Mouse (Mus musculus) limb, embryonic 11.5 days (tissue): ENCODE measurements around the gene Pkp2. TPM values are rescaled to one million over a fixed set of nuclear protein-coding genes. Genes with fewer than 3 reads are reported as not detected.

ENCODE experiments used
- ATAC-seq: fragments of 200-750 bp; cut with Nextera tagmentation; 2 replicates; pipeline ENCODE4 v1.8.0; 2017; ENCODE audit warnings: low read depth; ENCODE audit not compliant: insufficient number of reproducible peaks, low FRiP score, low TSS enrichment
- DNase-seq: peaks from one replicate; pipeline ENCODE4 v3.0.0-alpha.2; 2015; ENCODE audit warnings: low spot score
- H3K27ac ChIP-seq: fragments of 300-500 bp; sonication (generic); replicated peaks from 2 replicates; pipeline ENCODE4 v1.5.1; 2014; ENCODE audit warnings: low read depth, mild to moderate bottlenecking, low read length
- H3K27me3 ChIP-seq: fragments of 300-500 bp; sonication (generic); 2 replicates; pipeline ENCODE4 v1.6.1; 2014; ENCODE audit warnings: mild to moderate bottlenecking, low read length, mixed read lengths; ENCODE audit not compliant: control insufficient read depth, insufficient read depth
- H3K36me3 ChIP-seq: fragments of 300-500 bp; sonication (generic); 2 replicates; pipeline ENCODE4 v1.6.1; 2014; ENCODE audit warnings: mild to moderate bottlenecking, low read length, moderate library complexity, mixed read lengths; ENCODE audit not compliant: control insufficient read depth, insufficient read depth
- H3K4me1 ChIP-seq: fragments of 300-500 bp; sonication (generic); 2 replicates; pipeline ENCODE4 v1.6.1; 2014; ENCODE audit warnings: low read length, mixed read lengths; ENCODE audit not compliant: control insufficient read depth, insufficient read depth
- H3K4me2 ChIP-seq: fragments of 300-500 bp; sonication (generic); 2 replicates; pipeline ENCODE4 v1.6.1; 2014; ENCODE audit warnings: low read depth, mild to moderate bottlenecking, moderate library complexity; ENCODE audit not compliant: severe bottlenecking
- H3K4me3 ChIP-seq: fragments of 300-500 bp; sonication (generic); 2 replicates; pipeline ENCODE4 v1.5.1; 2014; ENCODE audit warnings: low read depth, low read length
- H3K9ac ChIP-seq: fragments of 300-500 bp; sonication (generic); 2 replicates; pipeline ENCODE4 v1.6.1; 2014; ENCODE audit warnings: mild to moderate bottlenecking, low read length
- H3K9me3 ChIP-seq: fragments of 300-500 bp; sonication (generic); 2 replicates; pipeline ENCODE4 v1.6.1; 2016; ENCODE audit warnings: low read length; ENCODE audit not compliant: control insufficient read depth
- WGBS: fragments of 180-500 bp; shearing (Covaris S2); extraction: QIAGEN DNeasy Blood & Tissue Kit; methylation state at CpG from one replicate; pipeline ENCODE4 v1.1.7; 2014; 5-methylcytosine and 5-hydroxymethylcytosine counted together
- polyA plus RNA-seq: library from polyadenylated mRNA; unstranded; fragments of >200 nt; fragmentation: Nextera tagmentation; extraction: Ambion mirVana; gene quantifications from 2 replicates; pipeline ENCODE4 v1.2.1, GENCODE M21; 2014

Pkp2 gene
- polyA plus RNA-seq, 1 experiment from 2014 or later, result 0.99 TPM

DNA sequence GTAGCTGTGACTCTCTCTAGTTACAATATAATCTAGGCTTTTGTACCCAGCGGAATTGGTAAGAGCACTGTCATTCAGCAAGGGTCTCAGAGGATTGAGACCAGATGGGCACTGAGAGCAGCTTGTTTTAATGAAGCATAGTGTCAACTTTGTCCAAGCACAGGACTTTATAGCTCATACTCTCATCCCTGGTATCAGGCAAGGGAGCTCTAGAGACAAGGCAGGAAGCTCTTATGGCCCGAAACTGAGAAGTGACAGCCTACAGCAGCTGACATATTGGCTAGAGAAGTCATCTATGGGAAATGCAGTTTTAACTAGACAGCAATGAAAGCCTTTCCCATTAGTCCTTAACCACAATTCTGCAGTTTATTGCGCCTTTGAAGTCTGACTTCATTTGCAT, 59.9 kb downstream of the Pkp2 start:
- Histone ChIP-seq H3K4me3 (no peak overlapping the region), H3K4me2 (no peak overlapping the region), H3K9ac (no peak overlapping the region), H3K9me3 (no peaks in the 10 kb centered on the region), H3K27me3 (no peaks in the 10 kb centered on the region), H3K27ac (no peak overlapping the region), H3K4me1 (no peaks in the 10 kb centered on the region), H3K36me3 (no peaks in the 10 kb centered on the region)
- ATAC-seq, result no peak
- 34% methylated on average over 3 of the region's 3 CpGs for WGBS
- DNase-seq, result no peak

DNA sequence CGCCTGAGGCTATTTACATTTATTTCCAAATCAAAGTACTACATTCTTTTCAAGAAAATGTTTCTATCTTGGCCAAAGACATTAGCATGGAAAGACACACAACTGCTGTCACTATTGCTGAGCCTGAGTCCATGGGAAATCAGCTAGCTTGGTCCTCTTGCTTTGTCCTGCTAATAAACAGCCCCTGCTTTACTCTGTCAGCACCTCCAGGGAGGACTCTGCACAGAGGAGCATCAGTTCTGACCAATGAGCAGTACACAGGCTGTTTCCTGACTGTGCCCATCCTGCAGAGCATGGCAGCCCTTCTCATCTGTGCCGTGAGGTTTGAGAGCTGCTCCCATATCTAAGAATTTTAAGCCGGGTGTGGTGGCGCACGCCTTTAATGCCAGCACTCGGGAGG, 60.6 kb downstream of the Pkp2 start:
- WGBS, result 90% methylated on average over 6 of the region's 6 CpGs
- H3K4me2 ChIP-seq, result no peak overlapping the region
- no peaks in the 10 kb centered on the region for H3K9me3 ChIP-seq
- no peak overlapping the region for H3K27ac ChIP-seq
- no peaks in the 10 kb centered on the region for H3K4me1 ChIP-seq
- H3K27me3 ChIP-seq, result no peaks in the 10 kb centered on the region
- no peak overlapping the region for H3K4me3 ChIP-seq
- H3K36me3 ChIP-seq, result no peaks in the 10 kb centered on the region
- no peak overlapping the region for H3K9ac ChIP-seq
- DNase-seq, result no peak
- no peak for ATAC-seq

DNA sequence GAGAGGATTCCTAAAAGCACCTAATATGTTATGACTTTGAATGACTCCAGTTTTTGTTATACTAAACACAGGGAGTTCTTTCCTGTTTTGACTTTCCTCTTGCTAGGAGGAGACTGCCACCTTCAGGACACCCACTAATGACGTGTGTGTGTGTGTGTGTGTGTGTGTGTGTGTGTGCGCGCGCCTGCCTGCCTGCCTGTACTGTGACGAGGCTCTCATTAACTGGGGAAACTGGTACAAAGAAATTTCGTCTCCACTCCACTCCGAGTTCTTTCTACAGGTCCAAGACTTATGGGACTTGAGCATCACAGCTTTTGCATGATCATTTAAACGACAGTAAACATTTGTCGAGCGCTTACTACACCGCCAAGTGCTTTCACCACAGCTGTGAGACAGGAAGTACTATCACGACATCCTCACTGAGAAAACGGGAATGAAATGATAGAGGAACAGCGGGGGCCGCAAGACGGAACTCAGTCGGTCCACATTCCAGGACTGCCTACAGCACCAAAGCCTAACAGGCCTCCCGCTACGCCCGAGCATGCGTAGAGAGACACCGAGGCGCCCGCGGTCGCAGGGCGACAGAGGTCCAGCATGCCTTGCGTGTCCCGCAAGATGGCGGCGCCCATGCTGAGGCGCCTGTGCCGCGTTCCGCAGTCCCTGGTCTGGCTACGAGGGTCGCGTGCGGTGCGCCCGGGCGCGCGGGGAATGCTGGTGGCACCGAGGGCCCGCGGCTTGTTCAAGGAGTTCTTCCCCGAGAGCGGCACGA, 89.4 kb downstream of the Pkp2 start, which contains the start of gene Yars2:
Gene Yars2, plus strand, starts transcription at position 597 of the 769 bp plus-strand sequence.
- under 1% methylated on average over 48 of the region's 50 CpGs for WGBS
- Histone ChIP-seq H3K9me3 (no peaks in the 10 kb centered on the region), H3K36me3 (0 out of 2 replicates have a peak, but pooled peaks cover 2% of the 10 kb centered on the region), H3K9ac (peak within 1 kb of the TSS; percentile 85), H3K27me3 (no peaks in the 10 kb centered on the region), H3K4me2 (peak within 1 kb of the TSS; percentile 53), H3K27ac (peak within 1 kb of the TSS; percentile 75), H3K4me3 (peak within 1 kb of the TSS; percentile 81), H3K4me1 (0 out of 2 replicates have a peak, but pooled peaks cover 5% of the 10 kb centered on the region)
- ATAC-seq, result peak; percentile 97
- DNase-seq, result peak; percentile 88

DNA sequence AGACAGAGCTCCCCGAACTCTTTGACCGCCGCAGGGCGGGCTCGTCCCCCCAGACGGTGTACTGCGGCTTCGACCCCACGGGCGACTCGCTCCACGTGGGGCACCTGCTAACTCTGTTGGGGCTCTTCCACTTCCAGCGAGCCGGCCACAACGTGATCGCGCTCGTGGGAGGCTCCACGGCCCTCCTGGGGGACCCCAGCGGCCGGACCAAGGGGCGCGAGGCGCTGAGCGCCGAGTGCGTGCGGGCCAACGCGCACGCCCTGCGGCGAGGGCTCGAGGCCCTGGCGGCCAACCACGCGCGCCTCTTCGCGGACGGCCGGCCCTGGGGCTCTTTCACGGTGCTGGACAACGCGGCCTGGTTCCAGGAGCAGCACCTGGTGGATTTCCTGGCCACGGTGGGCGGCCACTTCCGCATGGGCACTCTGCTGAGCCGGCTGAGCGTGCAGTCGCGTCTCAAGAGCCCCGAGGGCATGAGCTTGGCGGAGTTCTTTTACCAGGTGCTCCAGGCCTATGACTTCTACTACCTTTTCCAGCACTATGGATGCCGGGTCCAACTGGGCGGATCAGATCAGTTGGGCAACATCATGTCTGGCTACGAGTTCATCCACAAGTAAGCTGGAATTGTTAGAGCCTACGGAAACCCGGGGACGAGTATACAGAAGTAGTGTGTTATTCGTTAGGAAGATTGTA, 90.2 kb downstream of the Pkp2 start:
- no peaks in the 10 kb centered on the region for H3K27me3 ChIP-seq
- H3K9me3 ChIP-seq, result no peaks in the 10 kb centered on the region
- ATAC-seq (peak; percentile 72), DNase-seq (peak; percentile 74)
- peaks cover 2% of the 10 kb centered on the region; the same call in 1 of the 2 replicates for H3K36me3 ChIP-seq
- peak overlapping the region; percentile 85 for H3K9ac ChIP-seq
- peak overlapping the region; percentile 81 for H3K4me3 ChIP-seq
- H3K4me2 ChIP-seq, result peak overlapping the region; percentile 53
- H3K4me1 ChIP-seq, result 0 out of 2 replicates have a peak, but pooled peaks cover 5% of the 10 kb centered on the region
- WGBS, result under 1% methylated on average over 61 of the region's 61 CpGs
- peak overlapping the region; percentile 75 for H3K27ac ChIP-seq

DNA sequence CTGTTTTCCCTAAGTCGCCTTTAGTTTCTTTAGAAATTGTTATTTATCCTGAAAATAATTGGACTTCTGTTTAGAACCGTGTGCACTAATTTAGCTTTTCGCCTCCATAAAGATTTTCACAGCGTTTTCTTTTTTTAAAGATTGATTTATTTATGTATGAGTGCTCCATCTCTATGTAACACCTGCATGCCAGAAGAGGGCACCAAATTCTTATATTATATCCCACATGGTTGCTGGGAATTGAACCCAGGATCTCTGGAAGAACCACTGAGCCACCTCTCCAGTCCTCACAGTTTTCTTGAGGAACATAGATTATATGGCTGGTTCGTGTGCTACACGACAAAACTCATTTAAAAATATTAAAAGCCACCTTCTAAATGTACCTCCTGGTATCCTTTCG, 90.8 kb downstream of the Pkp2 start:
- 18% methylated on average over 7 of the region's 7 CpGs for WGBS
- peak overlapping the region; percentile 81 for H3K4me3 ChIP-seq
- ATAC-seq, result no peak
- H3K27me3 ChIP-seq, result no peaks in the 10 kb centered on the region
- H3K9ac ChIP-seq, result peak overlapping the region; percentile 85
- peaks cover 2% of the 10 kb centered on the region; the same call in 1 of the 2 replicates for H3K36me3 ChIP-seq
- no peak overlapping the region for H3K27ac ChIP-seq
- 0 out of 2 replicates have a peak, but pooled peaks cover 5% of the 10 kb centered on the region for H3K4me1 ChIP-seq
- H3K4me2 ChIP-seq, result peak overlapping the region; percentile 53
- no peaks in the 10 kb centered on the region for H3K9me3 ChIP-seq
- DNase-seq, result no peak

DNA sequence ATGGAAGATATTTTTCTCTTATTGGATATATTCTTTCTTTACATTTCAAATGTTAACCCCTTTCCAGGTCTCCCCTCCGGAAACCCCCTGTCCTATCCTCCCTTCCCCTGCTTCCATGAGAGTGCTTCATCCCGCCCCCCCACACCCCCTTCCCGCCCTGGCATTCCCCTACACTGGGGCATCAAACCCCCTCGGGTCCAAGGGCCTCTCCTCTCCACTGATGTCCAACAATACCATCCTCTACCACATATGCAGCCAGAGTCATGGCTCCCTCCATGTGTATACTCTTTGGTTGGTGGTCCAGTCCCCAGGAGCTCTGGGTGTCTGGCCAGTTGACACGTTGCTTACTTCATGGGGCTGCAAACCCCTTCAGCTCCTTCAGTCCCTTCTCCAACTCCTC, 98.2 kb downstream of the Pkp2 start:
- WGBS, result 81% methylated on average over 5 of the region's 5 CpGs
- no peak for ATAC-seq

More for the DNA sequence above, 98.2 kb downstream of the Pkp2 start:
- no peak overlapping the region for H3K27ac ChIP-seq
- H3K4me2 ChIP-seq, result no peak overlapping the region
- no peak overlapping the region for H3K4me3 ChIP-seq
- H3K27me3 ChIP-seq, result no peaks in the 10 kb centered on the region
- no peaks in the 10 kb centered on the region for H3K9me3 ChIP-seq
- no peaks in the 10 kb centered on the region for H3K4me1 ChIP-seq
- H3K36me3 ChIP-seq, result peaks cover 9% of the 10 kb centered on the region
- H3K9ac ChIP-seq, result no peak overlapping the region
- no peak for DNase-seq

Other genes starting within 250 kb of the Pkp2 start
- 45.0 and 46.6 TPM in 2 replicates for gene Yars2, start 89.6 kb downstream of the Pkp2 start, polyA plus RNA-seq
- gene Dnm1l, start 145.6 kb downstream of the Pkp2 start, polyA plus RNA-seq, result 60.7 and 66.1 TPM in 2 replicates